ENCODE assay signal across 17 mouse cellular contexts in the genomic region with DNA sequence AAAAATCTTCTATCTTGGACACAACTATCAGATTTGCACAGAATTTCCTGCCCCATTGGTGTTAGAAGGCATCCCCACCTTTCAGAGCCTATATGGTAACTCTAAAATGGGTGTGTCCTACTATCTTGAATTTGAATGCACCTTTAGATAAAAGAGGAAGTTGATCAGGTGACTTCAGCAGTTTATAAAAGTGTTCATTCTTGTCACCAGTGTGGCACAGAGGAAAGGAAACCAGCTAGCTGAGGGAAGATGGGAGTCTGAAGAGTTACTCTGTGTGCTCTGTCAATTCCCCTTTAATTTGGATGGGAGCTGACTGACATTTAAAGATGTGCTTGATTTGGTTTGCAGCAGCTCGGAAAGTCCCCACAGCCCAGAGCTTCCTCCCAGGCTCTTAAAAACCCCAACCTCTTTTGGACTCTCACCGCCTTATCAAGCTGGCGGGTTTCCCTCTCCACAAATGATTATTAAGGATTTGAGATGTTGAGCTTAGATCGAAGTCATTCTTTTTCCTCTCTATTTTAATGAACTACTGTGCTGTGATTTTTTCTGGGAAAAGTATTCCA.
DNase-seq lines count a peak whose midpoint lies in the region; ATAC-seq lines count a peak whose summit lies in the region.
"Had no signal": no experiment of that assay in that cellular context is flagged by ENCODE, and none has a peak within 500 bp of the region (broad histone marks: within the 10 kb centered on the region; RNA-seq: fewer than 3 reads in every experiment).

No protein-coding gene starts in this region.

- H3K9ac ChIP-seq in forebrain, embryonic 12.5 days, result no peak overlapping the region
- H3K9ac ChIP-seq: embryonic facial prominence, embryonic 12.5 days; forebrain, embryonic 15.5 days; forebrain, postnatal 0 days had no signal

- no peaks in the 10 kb centered on the region for H3K27me3 ChIP-seq in forebrain, embryonic 12.5 days
- H3K27me3 ChIP-seq: embryonic facial prominence, embryonic 12.5 days; forebrain, embryonic 15.5 days had no signal

- no peak overlapping the region for H3K4me2 ChIP-seq in forebrain, embryonic 12.5 days
- H3K4me2 ChIP-seq: embryonic facial prominence, embryonic 12.5 days; forebrain, embryonic 15.5 days had no signal

- no peak overlapping the region for H3K4me3 ChIP-seq in forebrain, embryonic 12.5 days (replicated peaks)
- H3K4me3 ChIP-seq: embryonic facial prominence, embryonic 10.5 days; embryonic facial prominence, embryonic 12.5 days; forebrain, embryonic 15.5 days had no signal

- no peaks in the 10 kb centered on the region for H3K9me3 ChIP-seq in forebrain, embryonic 12.5 days
- H3K9me3 ChIP-seq: embryonic facial prominence, embryonic 10.5 days; embryonic facial prominence, embryonic 12.5 days; forebrain, embryonic 15.5 days had no signal

- DNase-seq in ES-CJ7 (ENCODE audit: low read depth, low spot score), result peak; percentile 3
- peak; percentile 16 for DNase-seq in ZHBTc4 (ENCODE audit: low read depth, low spot score)
- no peak for DNase-seq in right cerebral cortex, postnatal 14 days
- DNase-seq in frontal cortex, postnatal 10 days (ENCODE audit: low spot score in 2 of 2), result no peak
- DNase-seq: adrenal gland, adult 2 months; adrenal gland, postnatal 10 days; adrenal gland, postnatal 25 days; cerebellum, adult 11 months; cerebellum, adult 2 months; cerebellum, adult 9-10 months; cerebellum, postnatal 10 days; cerebellum, postnatal 25 days; forebrain, postnatal 0 days had no signal

- ATAC-seq in forebrain, embryonic 12.5 days (ENCODE audit: low FRiP score), result no peak
- ATAC-seq: forebrain, embryonic 15.5 days; forebrain, postnatal 0 days had no signal

- no peak overlapping the region for H3K27ac ChIP-seq in forebrain, embryonic 12.5 days
- H3K27ac ChIP-seq: embryonic facial prominence, embryonic 10.5 days; embryonic facial prominence, embryonic 12.5 days; forebrain, embryonic 15.5 days had no signal

- no peaks in the 10 kb centered on the region for H3K36me3 ChIP-seq in forebrain, embryonic 12.5 days (replicated peaks)
- H3K36me3 ChIP-seq: embryonic facial prominence, embryonic 10.5 days; embryonic facial prominence, embryonic 12.5 days; forebrain, embryonic 15.5 days had no signal

- WGBS in forebrain, embryonic 12.5 days, result 83% methylated on average over 4 of the region's 4 CpGs

- 0 out of 2 replicates have a peak, but pooled peaks cover 2% of the 10 kb centered on the region for H3K4me1 ChIP-seq in forebrain, embryonic 12.5 days

Comparison
In these comparisons a context has a peak if more than half of its experiments do, and no peak if none do; other contexts are left out.
1. DNase-seq: peak in ES-CJ7 (single experiment) and ZHBTc4 (single experiment); none in right cerebral cortex, postnatal 14 days (single experiment) and frontal cortex, postnatal 10 days (0 of 2).